Mouse (Mus musculus): ENCODE measurements around the gene Gtdc1. TPM values are rescaled to one million over a fixed set of nuclear protein-coding genes. Genes with fewer than 3 reads are reported as not detected.

The Gtdc1 gene
- polyA plus RNA-seq, 1 experiment from 2014 or later, result 10.8 TPM

GRCm38 (mm10) chr2:44955506-44955905 is 28.0 kb upstream of the Gtdc1 start:
- no peak for DNase-seq (ENCODE audit: low spot score)
- Histone ChIP-seq H3K4me3 (no peak overlapping the region), H3K9me3 (replicated peaks) (no peaks in the 10 kb centered on the region), H3K36me3 (no peaks in the 10 kb centered on the region), H3K4me1 (peaks cover 16% of the 10 kb centered on the region), H3K27me3 (ENCODE audit: low read depth, poor library complexity, severe bottlenecking) (no peaks in the 10 kb centered on the region), H3K27ac (replicated peaks) (no peak overlapping the region)
- WGBS, result 96% methylated on average over 6 of the region's 6 CpGs

DNA sequence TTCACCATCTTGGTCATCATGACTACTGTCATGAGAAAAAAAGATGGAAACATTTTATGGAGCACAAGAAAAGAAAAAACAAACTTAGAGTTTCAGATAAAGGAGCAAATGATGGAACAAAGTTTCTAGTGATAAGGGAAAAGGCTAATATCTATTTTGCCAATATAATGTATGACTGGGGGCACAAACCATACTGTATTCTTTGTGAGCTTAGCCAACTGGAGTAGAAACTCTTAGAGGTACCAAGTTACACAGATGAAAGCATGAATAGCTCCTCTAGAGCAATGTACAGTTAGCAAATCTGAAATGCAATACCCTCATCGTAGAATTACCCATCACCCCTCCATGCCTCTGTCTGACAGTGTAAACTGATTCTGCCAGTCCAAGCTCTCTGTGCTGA is 26.7 kb upstream of the Gtdc1 start:
- Histone ChIP-seq H3K36me3 (no peaks in the 10 kb centered on the region), H3K27ac (replicated peaks) (no peak overlapping the region), H3K4me3 (no peak overlapping the region), H3K9me3 (replicated peaks) (no peaks in the 10 kb centered on the region), H3K4me1 (peaks cover 16% of the 10 kb centered on the region), H3K27me3 (ENCODE audit: low read depth, poor library complexity, severe bottlenecking) (no peaks in the 10 kb centered on the region)
- no peak for DNase-seq (ENCODE audit: low spot score)
- WGBS, result 91% methylated on average over 1 of the region's 1 CpGs

DNA sequence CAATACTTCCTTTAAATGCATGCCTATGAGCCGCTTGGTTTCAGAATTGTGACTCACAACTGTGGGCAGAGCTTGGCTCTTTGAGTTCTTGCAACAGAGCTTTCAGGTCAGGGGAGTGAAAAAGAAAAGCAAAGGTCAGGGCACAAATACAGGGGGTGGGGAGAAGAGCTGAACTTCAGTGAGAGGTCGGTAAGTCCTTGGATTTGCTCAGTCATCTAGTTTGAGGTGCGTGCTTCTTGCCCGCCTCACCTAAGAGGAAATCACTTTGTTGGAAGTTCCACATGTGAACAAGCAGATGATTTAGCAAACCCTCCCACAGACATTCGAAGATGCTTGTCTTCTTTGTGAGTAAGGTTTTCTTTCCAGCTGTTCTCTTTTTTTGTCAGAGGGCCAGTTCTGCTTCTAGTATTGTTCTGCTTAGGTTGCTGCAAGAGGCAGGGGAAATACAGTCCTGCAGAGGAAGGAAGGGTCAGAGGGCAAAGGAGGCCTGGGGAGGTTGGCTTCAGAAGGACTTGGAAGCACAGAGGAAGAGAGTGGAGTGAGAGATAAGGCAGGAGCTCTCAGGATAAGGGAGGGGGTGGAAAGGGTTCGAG is 25.5 kb upstream of the Gtdc1 start:
- no peaks in the 10 kb centered on the region for H3K9me3 ChIP-seq (replicated peaks)
- no peaks in the 10 kb centered on the region for H3K36me3 ChIP-seq
- peak; percentile 32 for DNase-seq (ENCODE audit: low spot score)
- no peak overlapping the region for H3K4me3 ChIP-seq
- H3K4me1 ChIP-seq, result peaks cover 16% of the 10 kb centered on the region
- peak overlapping the region; percentile 42; the same call in 1 of the 2 replicates for H3K27ac ChIP-seq (replicated peaks)
- WGBS, result 26% methylated on average over 6 of the region's 6 CpGs
- H3K27me3 ChIP-seq (ENCODE audit: low read depth, poor library complexity, severe bottlenecking), result no peaks in the 10 kb centered on the region

DNA sequence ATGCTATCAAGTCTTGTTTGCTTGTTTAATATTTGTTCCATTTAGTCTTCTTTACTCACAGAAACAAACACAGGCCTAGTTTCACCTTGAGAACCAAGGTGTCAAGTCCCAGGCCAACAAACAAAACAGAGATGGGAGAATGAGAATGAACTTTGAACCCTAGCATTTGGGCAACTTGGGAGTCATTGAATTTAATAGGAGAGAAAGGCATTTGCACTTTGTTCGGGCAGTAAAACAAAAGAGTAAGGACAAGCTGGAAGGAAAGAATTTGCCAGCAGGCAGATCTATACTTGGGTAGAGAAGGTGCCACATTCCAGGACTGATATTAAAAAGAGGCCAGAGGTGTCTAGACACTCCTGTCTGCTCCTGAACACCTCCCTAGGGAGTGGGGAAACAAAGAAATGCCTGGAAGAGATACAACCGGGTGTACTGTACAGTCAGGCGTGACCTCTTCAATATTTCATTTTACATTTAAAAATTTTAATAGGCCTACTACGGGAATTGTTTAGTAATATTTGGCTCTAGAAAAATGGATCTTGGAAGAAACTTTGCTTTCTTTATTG is 24.3 kb upstream of the Gtdc1 start:
- 78% methylated on average over 4 of the region's 4 CpGs for WGBS
- DNase-seq (ENCODE audit: low spot score), result no peak
- H3K4me3 ChIP-seq, result no peak overlapping the region
- H3K9me3 ChIP-seq (replicated peaks), result no peaks in the 10 kb centered on the region
- peaks cover 16% of the 10 kb centered on the region for H3K4me1 ChIP-seq
- no peaks in the 10 kb centered on the region for H3K36me3 ChIP-seq
- H3K27me3 ChIP-seq (ENCODE audit: low read depth, poor library complexity, severe bottlenecking), result no peaks in the 10 kb centered on the region
- no peak overlapping the region for H3K27ac ChIP-seq (replicated peaks)

- Histone ChIP-seq H3K4me1 (no peaks in the 10 kb centered on the region), H3K9me3 (replicated peaks) (no peaks in the 10 kb centered on the region), H3K4me3 (no peak overlapping the region), H3K27me3 (ENCODE audit: low read depth, poor library complexity, severe bottlenecking) (no peaks in the 10 kb centered on the region), H3K36me3 (no peaks in the 10 kb centered on the region), H3K27ac (replicated peaks) (no peak overlapping the region)
- 96% methylated on average over 2 of the region's 2 CpGs for WGBS
- no peak for DNase-seq (ENCODE audit: low spot score)
Observed at GRCm38 (mm10) chr2:44944689-44945088, 17.2 kb upstream of the Gtdc1 start.

GRCm38 (mm10) chr2:44930951-44931350 is 3.5 kb upstream of the Gtdc1 start:
- Histone ChIP-seq H3K9me3 (replicated peaks) (no peaks in the 10 kb centered on the region; the same call in 1 of the 2 replicates), H3K27ac (replicated peaks) (no peak overlapping the region), H3K36me3 (no peaks in the 10 kb centered on the region), H3K4me3 (no peak overlapping the region), H3K4me1 (peaks cover 12% of the 10 kb centered on the region), H3K27me3 (ENCODE audit: low read depth, poor library complexity, severe bottlenecking) (no peaks in the 10 kb centered on the region)
- no peak for DNase-seq (ENCODE audit: low spot score)
- WGBS, result 88% methylated on average over 3 of the region's 3 CpGs

GRCm38 (mm10) chr2:44928631-44929030 is 1.2 kb upstream of the Gtdc1 start:
- no peak for DNase-seq (ENCODE audit: low spot score)
- Histone ChIP-seq H3K4me1 (peaks cover 18% of the 10 kb centered on the region), H3K36me3 (no peaks in the 10 kb centered on the region), H3K27me3 (ENCODE audit: low read depth, poor library complexity, severe bottlenecking) (no peaks in the 10 kb centered on the region), H3K27ac (replicated peaks) (no peak overlapping the region), H3K4me3 (no peak overlapping the region), H3K9me3 (replicated peaks) (no peaks in the 10 kb centered on the region)
- 85% methylated on average over 3 of the region's 3 CpGs for WGBS

DNA sequence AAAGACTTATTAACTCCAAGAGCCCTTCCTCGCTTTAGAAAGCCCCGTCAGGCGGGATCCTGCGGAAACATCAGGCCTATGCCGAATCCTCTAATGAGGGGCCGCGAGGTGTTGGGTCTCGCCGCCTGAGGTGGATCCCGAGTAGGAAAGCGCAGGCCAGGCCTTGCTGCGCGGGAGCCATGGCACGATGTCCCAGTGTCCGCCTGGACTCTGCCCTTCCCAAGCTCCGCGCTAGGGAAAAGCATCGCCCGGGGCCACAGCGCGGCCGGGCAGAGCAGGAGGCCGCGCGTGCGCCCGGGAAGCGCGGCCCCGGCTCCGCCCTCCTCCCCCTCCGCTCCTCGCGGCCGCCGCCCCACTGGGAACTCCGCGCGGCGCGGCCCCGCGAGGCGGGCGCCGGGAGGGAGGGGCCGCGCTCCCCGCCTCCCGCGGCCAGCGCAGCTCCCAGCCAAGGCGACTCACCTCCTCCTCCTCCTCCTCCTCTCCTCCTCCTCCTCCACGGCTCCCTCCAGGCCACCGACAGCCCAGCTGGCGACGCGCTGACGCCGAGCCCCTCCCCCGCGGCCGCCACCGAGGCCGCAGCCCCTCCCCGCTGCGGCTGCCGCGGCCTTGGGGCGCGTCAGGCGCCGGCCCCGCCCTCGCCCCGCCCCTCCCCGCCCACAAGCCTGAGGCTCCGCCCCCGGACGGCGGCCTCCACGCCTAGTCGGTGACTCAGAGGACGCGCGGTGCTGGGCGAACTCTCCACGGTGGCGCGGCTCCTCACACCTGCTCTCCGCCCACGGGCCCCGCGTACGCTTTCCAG is 575 bp downstream of the Gtdc1 start:
- 2% methylated on average over 81 of the region's 95 CpGs for WGBS
- peaks cover 18% of the 10 kb centered on the region for H3K4me1 ChIP-seq
- H3K9me3 ChIP-seq (replicated peaks), result no peaks in the 10 kb centered on the region
- H3K27ac ChIP-seq (replicated peaks), result peak overlapping the region; percentile 97
- peak overlapping the region; percentile 88 for H3K4me3 ChIP-seq
- H3K27me3 ChIP-seq (ENCODE audit: low read depth, poor library complexity, severe bottlenecking), result no peaks in the 10 kb centered on the region
- H3K36me3 ChIP-seq, result no peaks in the 10 kb centered on the region
- peak; percentile 93 for DNase-seq (ENCODE audit: low spot score)

DNA sequence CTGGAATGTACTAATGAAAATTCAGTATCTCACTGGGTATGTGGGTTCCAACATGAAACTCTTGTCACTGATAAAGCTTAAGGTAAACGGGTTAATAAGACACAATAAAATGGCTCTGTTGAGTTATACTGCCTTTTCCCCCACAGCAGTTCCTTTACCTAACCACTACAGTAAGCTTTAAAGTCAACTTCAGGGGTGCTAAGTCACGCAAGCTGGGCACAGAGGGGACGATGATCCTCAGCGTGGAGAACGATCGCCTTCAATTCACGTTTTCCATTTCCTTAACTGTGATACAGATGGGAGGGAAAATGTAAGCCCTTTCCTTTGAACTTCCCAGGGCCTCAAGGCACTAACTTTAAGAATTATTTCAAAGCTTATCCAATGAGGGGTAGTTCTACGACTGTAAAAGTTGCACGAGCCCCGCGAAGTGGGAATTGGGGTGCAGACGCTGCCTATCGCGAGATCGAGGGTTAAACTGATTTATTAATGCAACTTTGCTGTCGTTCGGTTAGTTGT is 1.2 kb downstream of the Gtdc1 start:
- Histone ChIP-seq H3K27me3 (ENCODE audit: low read depth, poor library complexity, severe bottlenecking) (no peaks in the 10 kb centered on the region), H3K36me3 (no peaks in the 10 kb centered on the region), H3K4me1 (peaks cover 18% of the 10 kb centered on the region), H3K4me3 (peak overlapping the region; percentile 88), H3K9me3 (replicated peaks) (no peaks in the 10 kb centered on the region), H3K27ac (replicated peaks) (peak overlapping the region; percentile 97)
- DNase-seq (ENCODE audit: low spot score), result no peak
- under 1% methylated on average over 17 of the region's 17 CpGs for WGBS

- peaks cover 18% of the 10 kb centered on the region for H3K4me1 ChIP-seq
- H3K36me3 ChIP-seq, result no peaks in the 10 kb centered on the region
- no peak overlapping the region for H3K4me3 ChIP-seq
- no peaks in the 10 kb centered on the region for H3K27me3 ChIP-seq (ENCODE audit: low read depth, poor library complexity, severe bottlenecking)
- no peaks in the 10 kb centered on the region for H3K9me3 ChIP-seq (replicated peaks)
- no peak for DNase-seq (ENCODE audit: low spot score)
- H3K27ac ChIP-seq (replicated peaks), result no peak overlapping the region
Observed at GRCm38 (mm10) chr2:44924618-44925017, 2.8 kb downstream of the Gtdc1 start.

GRCm38 (mm10) chr2:44923056-44923883 is 4.2 kb downstream of the Gtdc1 start:
- no peaks in the 10 kb centered on the region for H3K36me3 ChIP-seq
- no peaks in the 10 kb centered on the region for H3K9me3 ChIP-seq (replicated peaks)
- H3K27me3 ChIP-seq (ENCODE audit: low read depth, poor library complexity, severe bottlenecking), result no peaks in the 10 kb centered on the region
- peaks cover 18% of the 10 kb centered on the region for H3K4me1 ChIP-seq
- no peak overlapping the region for H3K4me3 ChIP-seq
- 93% methylated on average over 8 of the region's 8 CpGs for WGBS
- no peak for DNase-seq (ENCODE audit: low spot score)
- H3K27ac ChIP-seq (replicated peaks), result no peak overlapping the region

GRCm38 (mm10) chr2:44922500-44922899 is 5.0 kb downstream of the Gtdc1 start:
- Histone ChIP-seq H3K9me3 (replicated peaks) (no peaks in the 10 kb centered on the region), H3K27ac (replicated peaks) (no peak overlapping the region), H3K4me1 (peaks cover 12% of the 10 kb centered on the region), H3K36me3 (no peaks in the 10 kb centered on the region), H3K4me3 (no peak overlapping the region), H3K27me3 (ENCODE audit: low read depth, poor library complexity, severe bottlenecking) (no peaks in the 10 kb centered on the region)
- no peak for DNase-seq (ENCODE audit: low spot score)
- WGBS, result 93% methylated on average over 2 of the region's 2 CpGs
